Mouse (Mus musculus): ENCODE results near the gene Tuba1c. TPM values are rescaled to one million over a fixed set of nuclear protein-coding genes. Genes with fewer than 3 reads are reported as not detected.
A peak's percentile ranks its signal among the peaks of the same experiment; 100 is the strongest.
"Not testable (repeated sequence)": the region's sequence is repeated elsewhere in the genome, so short reads cannot be mapped to it uniquely, and the experiment has no call there.

Gene Tuba1c
- total and polyA plus RNA-seq, 3 experiments = 178 to 390 (median 220) TPM

DNA sequence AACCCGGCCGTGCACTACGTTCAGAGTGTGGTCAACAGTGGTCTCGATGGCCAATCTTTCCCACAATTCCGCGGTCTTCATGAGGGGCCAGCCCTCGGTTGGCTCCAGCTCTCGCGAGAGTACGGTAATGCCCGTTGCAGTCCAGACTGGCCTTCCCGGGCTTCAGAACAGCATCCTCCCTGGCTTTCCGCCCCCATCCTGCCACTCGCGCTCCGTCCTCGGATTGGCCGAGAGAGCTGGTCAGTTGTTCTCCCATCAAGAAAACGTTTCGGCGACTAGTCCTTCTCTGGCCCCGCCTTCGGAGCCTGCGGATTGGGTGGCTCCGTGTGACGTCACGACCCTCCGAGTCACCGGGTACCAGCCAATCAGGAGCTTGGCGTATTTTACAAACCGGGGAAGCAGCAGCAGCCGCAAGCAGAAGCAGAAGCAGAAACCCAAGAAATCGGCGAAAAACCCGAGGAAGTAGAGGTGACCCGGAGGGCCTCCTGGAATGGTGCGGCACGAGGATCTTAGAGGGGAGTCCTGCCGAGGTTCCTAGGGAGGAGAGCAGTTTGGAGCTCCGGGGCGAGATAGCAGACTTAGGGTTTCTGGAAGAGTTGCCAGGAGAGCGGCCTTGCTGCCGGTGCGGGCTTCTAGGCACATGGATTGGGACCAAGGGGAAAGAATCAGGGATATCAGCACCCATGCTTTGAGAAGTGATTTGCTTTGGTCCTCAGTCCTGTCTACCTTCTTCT is 45.1 kb downstream of the Tuba1c start (continued):
- no peak for TF ChIP-seq GABPA (IDR thresholded peaks at IDR 0.05; ENCODE audit: insufficient replicate concordance, low read depth, low read length)
- peak; percentile 98 for TF ChIP-seq SIN3A (IDR thresholded peaks at IDR 0.05; ENCODE audit: low read length)
- peak; percentile 66; the same call in 1 of the 2 replicates for TF ChIP-seq KAT2A (IDR thresholded peaks at IDR 0.05; ENCODE audit: insufficient replicate concordance, low read length)
- TF ChIP-seq USF2 (conservative IDR thresholded peaks at IDR 0.05; ENCODE audit: low read depth, low read length) = no peak
- TF ChIP-seq SMC3 (IDR thresholded peaks at IDR 0.05; ENCODE audit: low read depth, low read length) = no peak
- TF ChIP-seq RAD21 (IDR thresholded peaks at IDR 0.05; ENCODE audit: low read depth, low read length) = no peak
- no peak for TF ChIP-seq USF1 (IDR thresholded peaks at IDR 0.05; ENCODE audit: low read depth, low read length)
- no peak for TF ChIP-seq BHLHE40 (IDR thresholded peaks at IDR 0.05; ENCODE audit: low read depth, low read length)
- peak; percentile 70 for TF ChIP-seq ELF1 (IDR thresholded peaks at IDR 0.05; ENCODE audit: low read depth, low read length)

DNA sequence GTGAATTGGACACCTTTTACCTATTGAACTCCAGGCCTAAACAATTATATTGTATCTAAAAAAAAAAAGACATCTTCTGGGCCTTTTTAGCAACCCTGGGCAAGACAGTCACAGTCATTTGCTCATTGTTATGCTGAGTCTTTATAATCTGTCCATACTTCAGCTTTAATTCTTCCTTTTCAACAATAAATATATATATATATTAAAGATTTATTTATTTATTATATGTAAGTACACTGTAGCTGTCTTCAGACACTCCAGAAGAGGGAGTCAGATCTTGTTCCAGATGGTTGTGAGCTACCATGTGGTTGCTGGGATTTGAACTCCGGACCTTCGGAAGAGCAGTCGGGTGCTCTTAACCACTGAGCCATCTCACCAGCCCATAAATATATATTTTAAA is 46.3 kb downstream of the Tuba1c start:
- H3K9me3 ChIP-seq (replicated peaks; ENCODE audit: low read length); H3K27me3 ChIP-seq (replicated peaks); in situ Hi-C loops (cut with MboI; ENCODE audit: low pct_ligation_motif_present, low pct_unique_long_range_greater_than_20kb, low sequenced_read_pairs); dilution Hi-C loops (cut with MboI; ENCODE audit: extremely low pct_ligation_motif_present, extremely low pct_unique_long_range_greater_than_20kb, low sequenced_read_pairs); DNase-seq (ENCODE audit: extremely low read depth); H3K27ac ChIP-seq (ENCODE audit: insufficient read depth, low read depth): not testable (repeated sequence)
- Histone ChIP-seq H3K4me3 (replicated peaks in 1 of 3; ENCODE audit: low read depth in 2 of 3, low read length in 2 of 3, poor library complexity in 1 of 3) (peak overlapping the region in 2 of 3 experiments; percentile 68 to 77), H3K36me3 (replicated peaks in 1 of 2; ENCODE audit: control insufficient read depth in 1 of 2, insufficient read depth in 1 of 2, low read length in 1 of 2) (peaks cover 36 to 47% of the 10 kb centered on the region in 2 experiments), H3K4me1 (ENCODE audit: control insufficient read depth in 1 of 2, insufficient read depth in 2 of 2) (peaks cover 6 to 34% of the 10 kb centered on the region in 2 experiments; a peak in 3 of 4 replicates), H3K9ac (ENCODE audit: insufficient read depth, low read depth) (peak overlapping the region; percentile 95; the same call in 1 of the 2 replicates), H3K4me2 (ENCODE audit: insufficient read depth, low read depth, poor library complexity, severe bottlenecking) (peak overlapping the region; percentile 88), H3K79me2 (replicated peaks; ENCODE audit: control insufficient read depth, extremely low read depth, insufficient read depth, poor library complexity, severe bottlenecking) (peaks cover 11% of the 10 kb centered on the region)

DNA sequence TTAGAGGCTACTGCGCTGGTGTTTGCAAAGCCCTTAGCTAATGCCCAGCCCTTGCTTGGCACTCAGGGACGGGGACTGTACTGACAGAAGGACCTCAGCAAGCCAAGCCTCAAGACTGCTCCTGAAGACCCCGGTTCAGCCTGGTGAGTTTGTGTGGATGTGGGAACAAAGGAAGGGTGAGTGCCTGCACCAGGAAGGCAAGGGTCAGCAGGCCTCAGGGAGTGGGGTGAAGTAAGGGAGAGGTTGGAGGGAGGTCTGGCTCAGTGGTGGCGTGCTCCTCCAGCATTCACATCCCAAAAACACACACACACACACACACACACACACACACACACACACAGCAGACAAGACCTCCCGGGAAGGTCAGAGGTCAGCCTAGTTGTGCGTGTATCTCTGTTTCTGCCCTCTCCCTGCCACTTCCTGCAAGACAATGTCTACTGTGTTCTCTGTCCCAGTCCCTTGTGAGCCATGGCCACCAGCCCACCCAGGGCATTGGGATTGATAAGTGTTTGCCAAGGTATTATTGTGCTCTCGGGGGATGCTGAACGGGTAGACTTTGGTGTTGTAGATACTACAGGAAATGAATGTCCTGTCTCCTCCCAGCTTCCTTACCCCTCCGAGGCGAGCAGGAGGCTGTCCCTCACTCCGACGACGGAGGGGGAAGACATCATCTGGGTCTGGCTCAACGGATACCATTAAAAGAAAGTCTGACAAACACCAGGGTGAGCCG is 48.7 kb downstream of the Tuba1c start:
- Histone ChIP-seq H3K27ac (ENCODE audit: insufficient read depth, low read depth) (no peak overlapping the region), H3K4me1 (ENCODE audit: control insufficient read depth in 1 of 2, insufficient read depth in 2 of 2) (peaks cover 6 to 34% of the 10 kb centered on the region in 2 experiments; a peak in 3 of 4 replicates), H3K4me3 (replicated peaks in 1 of 3; ENCODE audit: low read depth in 2 of 3, low read length in 2 of 3, poor library complexity in 1 of 3) (no peak overlapping the region), H3K9ac (ENCODE audit: insufficient read depth, low read depth) (no peak overlapping the region), H3K4me2 (ENCODE audit: insufficient read depth, low read depth, poor library complexity, severe bottlenecking) (no peak overlapping the region), H3K79me2 (replicated peaks; ENCODE audit: control insufficient read depth, extremely low read depth, insufficient read depth, poor library complexity, severe bottlenecking) (peaks cover 11% of the 10 kb centered on the region), H3K9me3 (replicated peaks; ENCODE audit: low read length) (no peaks in the 10 kb centered on the region), H3K27me3 (replicated peaks) (no peaks in the 10 kb centered on the region), H3K36me3 (replicated peaks in 1 of 2; ENCODE audit: control insufficient read depth in 1 of 2, insufficient read depth in 1 of 2, low read length in 1 of 2) (peaks cover 56 to 70% of the 10 kb centered on the region in 2 experiments)
- no peak for DNase-seq (ENCODE audit: extremely low read depth)
- in situ Hi-C loops (cut with MboI; ENCODE audit: low pct_ligation_motif_present, low pct_unique_long_range_greater_than_20kb, low sequenced_read_pairs) (no loop called here), dilution Hi-C loops (cut with MboI; ENCODE audit: extremely low pct_ligation_motif_present, extremely low pct_unique_long_range_greater_than_20kb, low sequenced_read_pairs) (no loop called here)
- TF ChIP-seq USF1 (IDR thresholded peaks at IDR 0.05; ENCODE audit: low read depth, low read length) = no peak
- TF ChIP-seq BHLHE40 (IDR thresholded peaks at IDR 0.05; ENCODE audit: low read depth, low read length) = no peak
- TF ChIP-seq POLR2A (IDR thresholded peaks at IDR 0.05; ENCODE audit: low read depth, low read length) = peak; percentile 18; the same call in 1 of the 2 replicates
- TF ChIP-seq HCFC1 (IDR thresholded peaks at IDR 0.05; ENCODE audit: low read depth, low read length) = no peak
- TF ChIP-seq NELFE (IDR thresholded peaks at IDR 0.05; ENCODE audit: low read depth, low read length) = no peak
- no peak for TF ChIP-seq ZC3H11A (IDR thresholded peaks at IDR 0.05; ENCODE audit: low read depth, low read length)
- TF ChIP-seq ZKSCAN1 (IDR thresholded peaks at IDR 0.05; ENCODE audit: borderline replicate concordance, low read depth, low read length) = no peak
- no peak for TF ChIP-seq CHD1 (IDR thresholded peaks at IDR 0.05; ENCODE audit: low read depth, low read length)

All from CH12.LX (cell line).